Mouse (Mus musculus): ENCODE results near the gene Tnfsf4.

Gene Tnfsf4

GRCm38 (mm10) chr1:161452250-161452649, 57.0 kb downstream of the Tnfsf4 start:
- no peak for DNase-seq (ENCODE audit: low spot score in 2 of 2)

GRCm38 (mm10) chr1:161463388-161464085, 68.3 kb downstream of the Tnfsf4 start:
- no peak for DNase-seq (ENCODE audit: low spot score in 2 of 2)

Data from natural killer cell, adult 2 months (primary cell).